Mouse (Mus musculus): ENCODE results near the gene Clec4e.
"Not testable (repeated sequence)": the region's sequence is repeated elsewhere in the genome, so short reads cannot be mapped to it uniquely, and the experiment has no call there.

- TF ChIP-seq POLR2A (IDR thresholded peaks at IDR 0.05; ENCODE audit: control insufficient read depth, extremely low read depth, insufficient read depth, low read length, poor library complexity); CTCF (IDR thresholded peaks at IDR 0.05; ENCODE audit: borderline replicate concordance, control insufficient read depth, extremely low read depth, insufficient read depth, low read length, poor library complexity): not testable (repeated sequence)
These were observed 3.8 kb upstream of the Clec4e start for GRCm38 (mm10) chr6:123293509-123293908.

All from thymus, adult 2 months (tissue).